Comparison of ENCODE assay signal across 5 mouse cellular contexts in genomic region chr15:97776919-97777318, GRCm38 (mm10). TPM values are rescaled to one million over a fixed set of nuclear protein-coding genes. Genes with fewer than 3 reads are reported as not detected.
"Had no signal": no experiment of that assay in that cellular context is flagged by ENCODE, and none has a peak within 500 bp of the region (broad histone marks: within the 10 kb centered on the region; RNA-seq: fewer than 3 reads in every experiment).

No protein-coding gene starts in this region.

- H3K36me3 ChIP-seq: limb, embryonic 13.5 days; midbrain, embryonic 13.5 days had no signal

- H3K4me3 ChIP-seq: limb, embryonic 13.5 days; midbrain, embryonic 13.5 days had no signal

- H3K9ac ChIP-seq: limb, embryonic 13.5 days; liver, embryonic 14.5 days; midbrain, embryonic 13.5 days had no signal

- H3K27me3 ChIP-seq: limb, embryonic 13.5 days had no signal

- H3K27ac ChIP-seq: limb, embryonic 13.5 days; liver, embryonic 14.5 days; midbrain, embryonic 13.5 days; stomach, postnatal 0 days had no signal

- H3K9me3 ChIP-seq: limb, embryonic 13.5 days; midbrain, embryonic 13.5 days had no signal

- H3K4me2 ChIP-seq: limb, embryonic 13.5 days; midbrain, embryonic 13.5 days had no signal

RNA-seq across cellular contexts. Expression of gene Endou, which starts 45.8 kb away (rescaled TPM):
- polyA plus RNA-seq: neural tube, embryonic 14.5 days had no signal
